Comparison of ENCODE assay signal across 10 mouse cellular contexts in genomic region chr1:136759164-136759563, GRCm38 (mm10).
"Had no signal": no experiment of that assay in that cellular context is flagged by ENCODE, and none has a peak within 500 bp of the region (broad histone marks: within the 10 kb centered on the region; RNA-seq: fewer than 3 reads in every experiment).

No protein-coding gene starts in this region.

- DNase-seq: kidney, adult 8-10 months; kidney, postnatal 10 days; kidney, postnatal 36 days; layer of hippocampus, postnatal 36 days; liver, embryonic 13.5 days; lung, embryonic 14.5 days; retina, postnatal 1 day; right cerebral cortex, postnatal 4 days; thymus, adult 18-20 months; thymus, postnatal 36 days had no signal
